Mouse (Mus musculus): ENCODE data around the gene Kif5a. TPM values are rescaled to one million over a fixed set of nuclear protein-coding genes. Genes with fewer than 3 reads are reported as not detected.

Gene Kif5a
- polyA plus RNA-seq, 1 experiment = 0.14 TPM

- H3K27me3 ChIP-seq (ENCODE audit: control insufficient read depth, insufficient read depth, insufficient read length) = peaks cover 16% of the 10 kb centered on the region
- H3K4me3 ChIP-seq = no peak overlapping the region
- H3K79me2 ChIP-seq (ENCODE audit: control insufficient read depth, insufficient read depth) = no peaks in the 10 kb centered on the region
- TF ChIP-seq POLR2AphosphoS2 (IDR thresholded peaks at IDR 0.05; ENCODE audit: insufficient read length, low read depth) = no peak
- TF ChIP-seq SRF (IDR thresholded peaks at IDR 0.05; ENCODE audit: control insufficient read depth, insufficient read length, low read depth) = no peak
- no peak for TF ChIP-seq MAX (IDR thresholded peaks at IDR 0.05; ENCODE audit: low read depth)
- no peak for TF ChIP-seq TCF3 (IDR thresholded peaks at IDR 0.05; ENCODE audit: insufficient read length, low read depth)
- TF ChIP-seq MYOG (IDR thresholded peaks at IDR 0.05; ENCODE audit: control insufficient read depth in 1 of 3, insufficient read depth in 1 of 3, insufficient read length in 2 of 3, low read depth in 2 of 3) = no peak
- TF ChIP-seq CEBPB (IDR thresholded peaks at IDR 0.05; ENCODE audit: insufficient read depth, poor library complexity, severe bottlenecking) = no peak
- H3K4me2 ChIP-seq (ENCODE audit: low read depth) = no peak overlapping the region
- H3K36me3 ChIP-seq (ENCODE audit: control insufficient read depth, insufficient read depth) = no peaks in the 10 kb centered on the region
- no peak overlapping the region for H3ac ChIP-seq (ENCODE audit: control insufficient read depth, insufficient read length)
These were observed 37.9 kb downstream of the Kif5a start for GRCm38 (mm10) chr10:127225213-127225612.

- Histone ChIP-seq H3K79me2 (ENCODE audit: control insufficient read depth, insufficient read depth) (no peaks in the 10 kb centered on the region), H3K4me2 (ENCODE audit: low read depth) (no peak overlapping the region), H3K36me3 (ENCODE audit: control insufficient read depth, insufficient read depth) (no peaks in the 10 kb centered on the region), H3K27me3 (ENCODE audit: control insufficient read depth, insufficient read depth, insufficient read length) (no peaks in the 10 kb centered on the region), H3ac (ENCODE audit: control insufficient read depth, insufficient read length) (no peak overlapping the region), H3K4me3 (no peak overlapping the region)
- TF ChIP-seq TCF3 (IDR thresholded peaks at IDR 0.05; ENCODE audit: insufficient read length, low read depth) (no peak), MYOD1 (IDR thresholded peaks at IDR 0.05; ENCODE audit: control insufficient read depth in 1 of 3, insufficient read length in 2 of 3, low read depth in 2 of 3) (no peak), USF1 (IDR thresholded peaks at IDR 0.05; ENCODE audit: low read depth) (no peak), TCF12 (IDR thresholded peaks at IDR 0.05; ENCODE audit: insufficient read depth, poor library complexity, severe bottlenecking) (no peak), E2F4 (IDR thresholded peaks at IDR 0.05; ENCODE audit: insufficient read depth) (no peak), SRF (IDR thresholded peaks at IDR 0.05; ENCODE audit: control insufficient read depth, insufficient read length, low read depth) (no peak), REST (IDR thresholded peaks at IDR 0.05; ENCODE audit: insufficient read depth, insufficient read length) (no peak), POLR2A (IDR thresholded peaks at IDR 0.05; ENCODE audit: insufficient read length, low read depth) (no peak), POLR2AphosphoS2 (IDR thresholded peaks at IDR 0.05; ENCODE audit: insufficient read length, low read depth) (no peak), MAX (IDR thresholded peaks at IDR 0.05; ENCODE audit: low read depth) (no peak), MYOG (IDR thresholded peaks at IDR 0.05; ENCODE audit: control insufficient read depth in 1 of 3, insufficient read depth in 1 of 3, insufficient read length in 2 of 3, low read depth in 2 of 3) (no peak), CEBPB (IDR thresholded peaks at IDR 0.05; ENCODE audit: insufficient read depth, poor library complexity, severe bottlenecking) (no peak)
These were observed 44.8 kb downstream of the Kif5a start for GRCm38 (mm10) chr10:127218339-127218738.

GRCm38 (mm10) chr10:127217177-127217576 lies 46.0 kb downstream of the Kif5a start:
- Histone ChIP-seq H3K79me2 (ENCODE audit: control insufficient read depth, insufficient read depth) (no peaks in the 10 kb centered on the region), H3K27me3 (ENCODE audit: control insufficient read depth, insufficient read depth, insufficient read length) (no peaks in the 10 kb centered on the region), H3K36me3 (ENCODE audit: control insufficient read depth, insufficient read depth) (no peaks in the 10 kb centered on the region), H3ac (ENCODE audit: control insufficient read depth, insufficient read length) (no peak overlapping the region), H3K4me2 (ENCODE audit: low read depth) (no peak overlapping the region), H3K4me3 (no peak overlapping the region)
- TF ChIP-seq POLR2AphosphoS2 (IDR thresholded peaks at IDR 0.05; ENCODE audit: insufficient read length, low read depth) (no peak), CEBPB (IDR thresholded peaks at IDR 0.05; ENCODE audit: insufficient read depth, poor library complexity, severe bottlenecking) (no peak), USF1 (IDR thresholded peaks at IDR 0.05; ENCODE audit: low read depth) (no peak), E2F4 (IDR thresholded peaks at IDR 0.05; ENCODE audit: insufficient read depth) (no peak)

DNA sequence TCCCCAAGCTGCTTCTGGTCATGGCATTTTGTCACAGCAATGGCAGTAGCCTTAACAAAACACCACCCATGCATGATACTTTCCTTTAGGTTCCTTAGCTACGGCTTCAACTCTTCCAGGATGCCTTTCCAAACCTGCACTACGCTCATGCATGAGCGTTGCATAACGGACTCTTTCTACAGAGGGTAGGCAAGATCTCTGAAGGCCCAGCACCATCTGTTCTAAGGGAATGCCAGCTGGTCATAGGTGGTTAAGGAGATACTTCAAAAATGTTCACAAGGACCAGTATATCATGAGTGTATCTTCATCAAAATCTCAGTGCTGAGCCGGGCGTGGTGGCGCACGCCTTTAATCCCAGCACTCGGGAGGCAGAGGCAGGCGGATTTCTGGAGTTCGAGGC lies 46.7 kb downstream of the Kif5a start:
- H3K4me3 ChIP-seq = no peak overlapping the region

DNA sequence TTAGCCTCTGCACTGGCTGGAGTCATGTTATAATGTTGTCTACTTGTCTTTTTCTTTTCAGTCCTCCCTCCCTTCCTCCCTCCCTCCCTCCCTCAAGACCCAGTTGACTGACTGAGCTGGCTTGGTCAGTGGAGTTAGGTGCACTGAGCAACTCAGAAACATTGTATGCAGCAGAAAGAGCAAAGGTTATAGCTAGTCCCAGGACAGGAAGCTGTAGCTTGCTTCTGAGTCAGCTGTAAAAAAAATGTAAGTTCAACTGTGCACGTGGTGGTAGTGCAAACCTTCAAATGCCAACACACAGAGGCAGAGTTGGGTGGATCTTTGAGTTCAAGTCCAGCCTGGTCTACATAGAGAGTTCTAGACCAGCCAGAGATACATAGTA lies 48.7 kb downstream of the Kif5a start:
- H3K27me3 ChIP-seq (ENCODE audit: control insufficient read depth, insufficient read depth, insufficient read length) = no peaks in the 10 kb centered on the region
- no peak overlapping the region for H3K4me2 ChIP-seq (ENCODE audit: low read depth)
- no peaks in the 10 kb centered on the region for H3K36me3 ChIP-seq (ENCODE audit: control insufficient read depth, insufficient read depth)
- H3K79me2 ChIP-seq (ENCODE audit: control insufficient read depth, insufficient read depth) = no peaks in the 10 kb centered on the region
- TF ChIP-seq REST (IDR thresholded peaks at IDR 0.05; ENCODE audit: insufficient read depth, insufficient read length) = no peak
- TF ChIP-seq TCF3 (IDR thresholded peaks at IDR 0.05; ENCODE audit: insufficient read length, low read depth) = no peak
- no peak for TF ChIP-seq POLR2A (IDR thresholded peaks at IDR 0.05; ENCODE audit: insufficient read length, low read depth)
- TF ChIP-seq CEBPB (IDR thresholded peaks at IDR 0.05; ENCODE audit: insufficient read depth, poor library complexity, severe bottlenecking) = no peak
- no peak for TF ChIP-seq E2F4 (IDR thresholded peaks at IDR 0.05; ENCODE audit: insufficient read depth)
- TF ChIP-seq MAX (IDR thresholded peaks at IDR 0.05; ENCODE audit: low read depth) = no peak
- TF ChIP-seq TCF12 (IDR thresholded peaks at IDR 0.05; ENCODE audit: insufficient read depth, poor library complexity, severe bottlenecking) = no peak
- no peak for TF ChIP-seq MYOD1 (IDR thresholded peaks at IDR 0.05; ENCODE audit: control insufficient read depth in 1 of 3, insufficient read length in 2 of 3, low read depth in 2 of 3)
- TF ChIP-seq POLR2AphosphoS2 (IDR thresholded peaks at IDR 0.05; ENCODE audit: insufficient read length, low read depth) = no peak
- TF ChIP-seq USF1 (IDR thresholded peaks at IDR 0.05; ENCODE audit: low read depth) = no peak
- TF ChIP-seq MYOG (IDR thresholded peaks at IDR 0.05; ENCODE audit: control insufficient read depth in 1 of 3, insufficient read depth in 1 of 3, insufficient read length in 2 of 3, low read depth in 2 of 3) = no peak
- no peak for TF ChIP-seq SRF (IDR thresholded peaks at IDR 0.05; ENCODE audit: control insufficient read depth, insufficient read length, low read depth)
- no peak overlapping the region for H3ac ChIP-seq (ENCODE audit: control insufficient read depth, insufficient read length)
- no peak overlapping the region for H3K4me3 ChIP-seq

More for the DNA sequence above, 46.7 kb downstream of the Kif5a start:
- Histone ChIP-seq H3K36me3 (ENCODE audit: control insufficient read depth, insufficient read depth) (no peaks in the 10 kb centered on the region), H3ac (ENCODE audit: control insufficient read depth, insufficient read length) (no peak overlapping the region), H3K79me2 (ENCODE audit: control insufficient read depth, insufficient read depth) (no peaks in the 10 kb centered on the region), H3K27me3 (ENCODE audit: control insufficient read depth, insufficient read depth, insufficient read length) (no peaks in the 10 kb centered on the region), H3K4me2 (ENCODE audit: low read depth) (no peak overlapping the region)
- TF ChIP-seq SRF (IDR thresholded peaks at IDR 0.05; ENCODE audit: control insufficient read depth, insufficient read length, low read depth) (no peak), TCF12 (IDR thresholded peaks at IDR 0.05; ENCODE audit: insufficient read depth, poor library complexity, severe bottlenecking) (no peak), MAX (IDR thresholded peaks at IDR 0.05; ENCODE audit: low read depth) (no peak), POLR2A (IDR thresholded peaks at IDR 0.05; ENCODE audit: insufficient read length, low read depth) (no peak), CEBPB (IDR thresholded peaks at IDR 0.05; ENCODE audit: insufficient read depth, poor library complexity, severe bottlenecking) (no peak), REST (IDR thresholded peaks at IDR 0.05; ENCODE audit: insufficient read depth, insufficient read length) (no peak), USF1 (IDR thresholded peaks at IDR 0.05; ENCODE audit: low read depth) (no peak), E2F4 (IDR thresholded peaks at IDR 0.05; ENCODE audit: insufficient read depth) (no peak), TCF3 (IDR thresholded peaks at IDR 0.05; ENCODE audit: insufficient read length, low read depth) (no peak), MYOD1 (IDR thresholded peaks at IDR 0.05; ENCODE audit: control insufficient read depth in 1 of 3, insufficient read length in 2 of 3, low read depth in 2 of 3) (no peak), POLR2AphosphoS2 (IDR thresholded peaks at IDR 0.05; ENCODE audit: insufficient read length, low read depth) (no peak), MYOG (IDR thresholded peaks at IDR 0.05; ENCODE audit: control insufficient read depth in 1 of 3, insufficient read depth in 1 of 3, insufficient read length in 2 of 3, low read depth in 2 of 3) (no peak)
